22 mouse cellular contexts compared by ENCODE assay signal in genomic region chr10:3898068-3898467, GRCm38 (mm10).
DNase-seq lines count a peak whose midpoint lies in the region; ATAC-seq and TF ChIP-seq lines count a peak whose summit lies in the region.
"Had no signal": no experiment of that assay in that cellular context is flagged by ENCODE, and none has a peak within 500 bp of the region (broad histone marks: within the 10 kb centered on the region; RNA-seq: fewer than 3 reads in every experiment).

No protein-coding gene starts in this region.

- H3K36me3 ChIP-seq in heart, embryonic 11.5 days (ENCODE audit: control insufficient read depth, insufficient read depth, low read length) = no peaks in the 10 kb centered on the region
- H3K36me3 ChIP-seq in liver, adult 2 months (ENCODE audit: control insufficient read depth, insufficient read depth, low read length) = no peaks in the 10 kb centered on the region
- no peaks in the 10 kb centered on the region for H3K36me3 ChIP-seq in liver, embryonic 11.5 days (ENCODE audit: control insufficient read depth, insufficient read depth, low read length)
- H3K36me3 ChIP-seq: forebrain, embryonic 12.5 days; G1E; limb, embryonic 10.5 days; liver, embryonic 13.5 days; lung, embryonic 15.5 days; midbrain, embryonic 13.5 days; neural tube, embryonic 15.5 days had no signal

- TF ChIP-seq CTCF in liver, adult 2 months (IDR thresholded peaks at IDR 0.05; ENCODE audit: low read depth, low read length) = no peak

- peak; percentile 11 for DNase-seq in gastrocnemius, adult 18-20 months (ENCODE audit: low spot score)
- no peak for DNase-seq in gastrocnemius, postnatal 4 days (ENCODE audit: low spot score in 2 of 2)
- peak; percentile 11 to 14 for DNase-seq in heart, postnatal 10 days
- DNase-seq in liver, adult 2 months (ENCODE audit: extremely low read depth, low read depth, low spot score) = peak; percentile 6
- no peak for DNase-seq in liver, embryonic 11.5 days (ENCODE audit: low spot score)
- peak; percentile 13 for DNase-seq in skeletal muscle tissue, adult 2 months (ENCODE audit: low read depth, low spot score)
- DNase-seq in ovary, adult 18-20 months (ENCODE audit: low spot score) = no peak
- DNase-seq: cerebellum, adult 11-12 months; cerebellum, postnatal 25 days; liver, embryonic 13.5 days; retina, postnatal 1 day; right cerebral cortex, postnatal 4 days; thymus, adult 18-20 months had no signal

- H3K9ac ChIP-seq in heart, embryonic 11.5 days (ENCODE audit: low read depth, low read length) = no peak overlapping the region
- no peak overlapping the region for H3K9ac ChIP-seq in liver, adult 2 months (ENCODE audit: low read depth, low read length)
- no peak overlapping the region for H3K9ac ChIP-seq in liver, embryonic 11.5 days (ENCODE audit: low read depth, low read length)
- H3K9ac ChIP-seq: forebrain, embryonic 12.5 days; liver, embryonic 13.5 days; lung, embryonic 15.5 days; midbrain, embryonic 13.5 days; neural tube, embryonic 15.5 days had no signal

- no peak overlapping the region for H3K27ac ChIP-seq in heart, embryonic 11.5 days (ENCODE audit: low read depth, low read length)
- no peak overlapping the region for H3K27ac ChIP-seq in liver, adult 2 months (replicated peaks; ENCODE audit: insufficient read depth, low read depth, low read length)
- H3K27ac ChIP-seq in liver, embryonic 11.5 days (ENCODE audit: low read depth, low read length) = no peak overlapping the region
- H3K27ac ChIP-seq: forebrain, embryonic 12.5 days; limb, embryonic 10.5 days; liver, embryonic 13.5 days; lung, embryonic 15.5 days; midbrain, embryonic 13.5 days; neural tube, embryonic 15.5 days had no signal

- no peaks in the 10 kb centered on the region for H3K27me3 ChIP-seq in heart, embryonic 11.5 days (ENCODE audit: control insufficient read depth, insufficient read depth, low read length)
- no peaks in the 10 kb centered on the region for H3K27me3 ChIP-seq in liver, adult 2 months (ENCODE audit: control insufficient read depth, insufficient read depth, low read length)
- no peaks in the 10 kb centered on the region for H3K27me3 ChIP-seq in liver, embryonic 11.5 days (replicated peaks; ENCODE audit: control insufficient read depth, insufficient read depth, low read length)
- H3K27me3 ChIP-seq: forebrain, embryonic 12.5 days; liver, embryonic 13.5 days; lung, embryonic 15.5 days; midbrain, embryonic 13.5 days; neural tube, embryonic 15.5 days had no signal

- H3K4me2 ChIP-seq in heart, embryonic 11.5 days = no peak overlapping the region
- no peak overlapping the region for H3K4me2 ChIP-seq in liver, embryonic 11.5 days
- H3K4me2 ChIP-seq: forebrain, embryonic 12.5 days; liver, embryonic 13.5 days; lung, embryonic 15.5 days; midbrain, embryonic 13.5 days; neural tube, embryonic 15.5 days had no signal

- 63% methylated on average over 3 of the region's 3 CpGs for WGBS in heart, embryonic 11.5 days (ENCODE audit: insufficient replicate concordance)
- 18% methylated on average over 3 of the region's 3 CpGs for WGBS in liver, adult 2 months
- 59% methylated on average over 3 of the region's 3 CpGs for WGBS in liver, embryonic 11.5 days

- H3K4me1 ChIP-seq in heart, embryonic 11.5 days (ENCODE audit: control insufficient read depth, insufficient read depth, low read length) = no peaks in the 10 kb centered on the region
- H3K4me1 ChIP-seq in liver, adult 2 months (ENCODE audit: control insufficient read depth, insufficient read depth, low read length) = no peaks in the 10 kb centered on the region; the same call in 1 of the 2 replicates
- H3K4me1 ChIP-seq in liver, embryonic 11.5 days (replicated peaks; ENCODE audit: control insufficient read depth, insufficient read depth, low read length) = no peaks in the 10 kb centered on the region
- H3K4me1 ChIP-seq: liver, embryonic 13.5 days had no signal

- ATAC-seq in heart, embryonic 11.5 days (replicated peaks; ENCODE audit: insufficient number of reproducible peaks, low FRiP score, low TSS enrichment) = no peak
- no peak for ATAC-seq in liver, embryonic 11.5 days (replicated peaks; ENCODE audit: low FRiP score)
- ATAC-seq: CD4-positive, CD25-positive, alpha-beta regulatory T cell, adult 4 months; midbrain, embryonic 13.5 days had no signal

- TF ChIP-seq POLR2A in liver, adult 2 months (IDR thresholded peaks at IDR 0.05; ENCODE audit: extremely low read depth, insufficient read depth, low read length) = no peak

- no peaks in the 10 kb centered on the region for H3K79me2 ChIP-seq in liver, adult 2 months (ENCODE audit: control insufficient read depth, insufficient read depth, low read length)

- H3K4me3 ChIP-seq in heart, embryonic 11.5 days (ENCODE audit: low read depth, low read length) = no peak overlapping the region
- H3K4me3 ChIP-seq in liver, adult 2 months (ENCODE audit: insufficient read depth, low read depth, low read length) = no peak overlapping the region
- no peak overlapping the region for H3K4me3 ChIP-seq in liver, embryonic 11.5 days (ENCODE audit: low read depth, low read length)
- H3K4me3 ChIP-seq: forebrain, embryonic 12.5 days; limb, embryonic 10.5 days; liver, embryonic 13.5 days; lung, embryonic 15.5 days; midbrain, embryonic 13.5 days; myocyte; neural tube, embryonic 15.5 days had no signal

- no peaks in the 10 kb centered on the region for H3K9me3 ChIP-seq in heart, embryonic 11.5 days (replicated peaks; ENCODE audit: control insufficient read depth, low read length)
- no peaks in the 10 kb centered on the region for H3K9me3 ChIP-seq in liver, embryonic 11.5 days (ENCODE audit: control insufficient read depth, low read length)
- H3K9me3 ChIP-seq: forebrain, embryonic 12.5 days; G1E; limb, embryonic 10.5 days; liver, embryonic 13.5 days; lung, embryonic 15.5 days; midbrain, embryonic 13.5 days; neural tube, embryonic 15.5 days had no signal

- intact Hi-C loops in heart, postnatal 10 days (cut with DNase I) = no loop called here

Comparison
In these comparisons a context has a peak if more than half of its experiments do, and no peak if none do; other contexts are left out.
1. DNase-seq: peak in gastrocnemius, adult 18-20 months (single experiment), heart, postnatal 10 days (2 of 2), liver, adult 2 months (single experiment) and skeletal muscle tissue, adult 2 months (single experiment); none in gastrocnemius, postnatal 4 days (0 of 2), liver, embryonic 11.5 days (single experiment) and ovary, adult 18-20 months (single experiment).